Mouse (Mus musculus) MN1 (cell line): ENCODE results near the gene Sema3f.

Experiments used
- DNase-seq: peaks from one replicate; pipeline ENCODE4 v3.0.0-alpha.2; 2016; ENCODE audit warnings: low spot score

The Sema3f gene

GRCm38 (mm10) chr9:107714221-107714952 lies 4.1 kb upstream of the Sema3f start:
- DNase-seq = peak; percentile 94

- peak; percentile 47 for DNase-seq
Observed at GRCm38 (mm10) chr9:107709096-107709696, 1.1 kb downstream of the Sema3f start.

- DNase-seq = no peak
Observed at GRCm38 (mm10) chr9:107708439-107709095, 1.7 kb downstream of the Sema3f start.

- no peak for DNase-seq
Observed at GRCm38 (mm10) chr9:107707701-107708438, 2.4 kb downstream of the Sema3f start.

GRCm38 (mm10) chr9:107706781-107707211 lies 3.5 kb downstream of the Sema3f start:
- no peak for DNase-seq

GRCm38 (mm10) chr9:107703337-107704122 lies 6.7 kb downstream of the Sema3f start:
- peak; percentile 63 for DNase-seq

- no peak for DNase-seq
Observed at GRCm38 (mm10) chr9:107702606-107703185, 7.6 kb downstream of the Sema3f start.

- DNase-seq = peak; percentile 82
Observed at GRCm38 (mm10) chr9:107701594-107701993, 8.7 kb downstream of the Sema3f start.

DNA sequence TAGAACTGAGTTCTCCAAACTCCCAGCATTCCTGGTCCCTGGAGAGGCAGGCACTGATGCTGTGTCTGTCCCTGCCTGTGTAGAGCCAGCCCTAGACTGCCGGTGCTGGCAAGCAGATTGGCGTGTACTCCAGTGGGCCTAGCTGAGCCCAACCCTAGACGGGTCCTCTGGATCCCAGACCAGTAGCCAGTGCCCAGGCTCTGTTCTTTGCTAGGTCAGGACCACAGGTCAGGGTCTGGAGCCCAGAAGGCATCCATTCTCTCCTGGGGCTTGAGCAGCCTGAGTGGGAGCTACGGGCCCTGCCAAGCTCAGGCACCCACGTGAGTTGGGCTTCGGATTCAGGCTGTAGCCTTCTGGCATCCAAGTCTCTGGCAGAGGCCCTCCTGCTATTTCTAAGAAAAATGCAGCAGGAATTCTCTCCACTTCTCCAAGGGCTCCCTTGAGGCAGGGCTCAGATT lies 10.1 kb downstream of the Sema3f start:
- DNase-seq = no peak

DNA sequence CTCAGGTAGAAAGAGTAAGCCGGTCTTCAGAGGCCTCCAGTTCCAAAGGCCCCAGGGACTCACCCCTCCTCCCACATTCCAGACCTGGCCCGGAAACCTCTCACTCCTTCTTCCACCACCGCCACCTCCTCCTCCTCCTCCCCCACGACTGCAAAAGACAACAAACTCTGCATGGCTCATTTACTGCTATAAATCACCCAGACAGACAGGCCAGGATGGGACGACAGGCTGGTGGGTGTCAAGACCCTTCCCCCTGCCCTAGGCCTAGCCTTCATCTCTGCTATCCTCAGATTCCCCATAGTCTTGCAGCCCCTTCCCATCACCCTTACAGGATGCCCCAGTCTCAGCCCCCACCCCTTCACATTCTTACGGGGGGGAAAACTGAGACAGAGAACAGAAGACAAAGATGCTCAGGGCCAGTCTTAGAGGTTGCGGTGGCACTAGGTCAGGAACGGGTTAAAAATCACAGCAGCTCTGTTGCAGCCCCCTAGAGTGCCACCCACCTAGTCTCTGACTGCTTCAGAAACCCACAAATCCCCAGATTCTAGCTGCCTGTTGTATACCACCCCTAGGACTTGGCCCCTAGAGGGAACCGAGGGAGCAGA lies 10.8 kb downstream of the Sema3f start:
- no peak for DNase-seq

DNA sequence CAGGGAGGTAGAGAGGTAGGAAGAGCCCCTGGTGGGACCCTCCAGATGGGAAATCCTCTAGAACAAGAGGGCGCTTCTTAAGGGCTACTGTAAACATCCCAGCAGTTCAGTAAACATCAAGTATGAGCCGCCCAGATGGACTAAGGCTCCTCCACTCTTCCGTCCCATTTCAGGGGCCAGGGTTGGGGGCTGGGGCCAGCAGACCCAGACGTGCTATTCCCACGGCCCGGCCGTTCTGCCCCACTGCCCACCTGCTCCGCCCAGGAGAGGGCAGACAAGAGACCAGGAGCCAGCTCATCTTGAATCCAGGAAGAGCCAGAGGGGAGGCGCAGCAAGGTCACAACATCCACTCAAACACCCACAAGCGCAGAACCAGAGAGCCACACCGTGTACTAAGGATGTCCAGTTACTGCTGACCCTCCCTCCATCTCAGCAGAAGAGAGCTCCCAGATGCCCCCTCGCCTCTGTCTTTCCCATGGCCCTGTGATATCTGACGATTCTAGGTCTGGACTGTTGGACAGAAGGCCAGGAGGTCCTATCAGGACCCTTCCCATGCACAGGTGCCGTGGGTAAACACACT lies 11.6 kb downstream of the Sema3f start:
- DNase-seq = peak; percentile 43

DNA sequence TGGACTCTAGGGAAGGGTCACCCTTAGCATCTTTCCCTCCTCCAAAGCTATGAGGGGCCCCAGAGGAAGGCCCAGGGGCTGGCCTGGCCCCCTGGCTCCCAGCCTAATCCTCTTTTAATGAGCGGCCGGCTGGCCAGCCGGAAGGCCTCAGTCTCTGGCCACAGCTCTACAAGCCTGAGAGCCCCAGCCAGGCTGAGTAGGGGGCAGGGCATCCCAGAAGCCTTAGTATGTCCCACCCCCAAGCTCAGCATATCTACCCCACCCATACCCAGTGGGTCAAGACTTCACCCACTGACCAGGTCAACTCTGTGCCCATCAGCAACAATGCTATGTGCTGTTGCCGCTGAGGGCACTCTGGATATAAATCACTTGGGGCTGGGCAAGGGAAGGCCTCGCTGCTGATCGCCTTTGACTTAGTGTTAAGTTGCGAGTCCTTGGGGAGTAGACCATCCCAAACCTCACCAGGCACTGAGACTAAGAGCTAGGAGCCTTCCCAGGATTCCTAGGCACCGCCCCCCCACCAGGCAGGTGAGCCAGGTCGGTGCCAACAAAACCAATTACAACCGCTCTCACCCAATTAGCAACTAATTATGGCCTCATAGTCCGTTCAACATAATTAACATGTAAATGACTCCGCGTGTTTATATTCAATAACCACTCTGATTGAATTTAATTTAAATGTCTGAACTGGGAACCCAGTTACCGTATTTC lies 12.3 kb downstream of the Sema3f start:
- DNase-seq = peak; percentile 57

GRCm38 (mm10) chr9:107696845-107697610 lies 13.2 kb downstream of the Sema3f start:
- DNase-seq = peak; percentile 44

- no peak for DNase-seq
Observed at GRCm38 (mm10) chr9:107696106-107696479, 14.2 kb downstream of the Sema3f start.

DNA sequence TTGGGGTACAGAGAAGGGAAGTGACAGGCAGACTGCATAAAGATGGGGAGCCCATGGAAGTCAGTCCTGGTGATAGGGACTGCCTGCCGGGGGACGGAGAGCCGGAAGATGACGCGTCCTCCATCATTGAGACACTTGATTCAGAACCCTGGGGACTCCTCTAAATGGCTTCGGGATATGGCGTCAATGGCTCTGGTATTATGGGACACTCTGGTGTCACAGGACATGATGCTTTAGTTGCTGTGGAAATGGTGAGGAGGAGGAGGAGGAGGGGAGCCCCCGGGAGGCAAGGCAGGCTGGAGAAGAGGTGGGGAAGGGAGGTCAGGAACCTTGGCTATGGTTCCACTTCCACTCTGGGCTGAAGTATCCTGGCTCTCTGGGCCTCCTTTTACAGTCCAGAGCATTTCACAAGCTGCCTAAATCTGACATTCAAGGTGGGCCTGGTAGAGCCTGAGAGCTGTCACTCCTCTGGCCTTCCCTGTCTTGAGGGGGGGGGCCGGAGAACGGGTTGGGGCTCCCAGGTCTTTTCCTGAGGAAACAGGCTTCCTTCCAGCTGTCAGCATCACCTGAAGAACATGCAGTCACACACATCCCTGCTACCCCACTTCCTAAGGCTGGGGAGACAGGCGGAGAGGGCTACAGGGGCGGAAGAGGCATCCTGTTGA lies 14.7 kb downstream of the Sema3f start:
- no peak for DNase-seq

GRCm38 (mm10) chr9:107694627-107695026 lies 15.6 kb downstream of the Sema3f start:
- DNase-seq = no peak

GRCm38 (mm10) chr9:107693433-107693987 lies 16.8 kb downstream of the Sema3f start:
- no peak for DNase-seq

GRCm38 (mm10) chr9:107692785-107693184 lies 17.5 kb downstream of the Sema3f start:
- no peak for DNase-seq
